Mouse (Mus musculus): ENCODE results near the gene Gpr158. TPM values are rescaled to one million over a fixed set of nuclear protein-coding genes. Genes with fewer than 3 reads are reported as not detected.

Gpr158 gene
- polyA plus RNA-seq, 1 experiment from 2014 or later, result not detected

GRCm38 (mm10) chr2:21676839-21677123, 309.4 kb downstream of the Gpr158 start:
- Histone ChIP-seq H3K27me3 (replicated peaks; ENCODE audit: control insufficient read depth, insufficient read depth, low read length) (no peaks in the 10 kb centered on the region), H3K9ac (ENCODE audit: low read depth, low read length) (no peak overlapping the region), H3K4me2 (no peak overlapping the region), H3K4me3 (ENCODE audit: low read depth, low read length) (no peak overlapping the region), H3K27ac (ENCODE audit: low read depth, low read length) (no peak overlapping the region), H3K36me3 (ENCODE audit: control insufficient read depth, insufficient read depth, low read length) (no peaks in the 10 kb centered on the region), H3K9me3 (ENCODE audit: control insufficient read depth, low read length) (no peaks in the 10 kb centered on the region), H3K4me1 (replicated peaks; ENCODE audit: control insufficient read depth, insufficient read depth, low read length) (no peaks in the 10 kb centered on the region)
- ATAC-seq (replicated peaks; ENCODE audit: low FRiP score), result no peak
- WGBS, result 91% methylated on average over 2 of the region's 2 CpGs
- no peak for DNase-seq (ENCODE audit: low spot score)

- Histone ChIP-seq H3K9ac (ENCODE audit: low read depth, low read length) (no peak overlapping the region), H3K4me1 (replicated peaks; ENCODE audit: control insufficient read depth, insufficient read depth, low read length) (no peaks in the 10 kb centered on the region), H3K4me3 (ENCODE audit: low read depth, low read length) (no peak overlapping the region), H3K27ac (ENCODE audit: low read depth, low read length) (no peak overlapping the region), H3K9me3 (ENCODE audit: control insufficient read depth, low read length) (no peaks in the 10 kb centered on the region), H3K36me3 (ENCODE audit: control insufficient read depth, insufficient read depth, low read length) (no peaks in the 10 kb centered on the region), H3K4me2 (no peak overlapping the region), H3K27me3 (replicated peaks; ENCODE audit: control insufficient read depth, insufficient read depth, low read length) (no peaks in the 10 kb centered on the region)
- DNase-seq (ENCODE audit: low spot score) (no peak), ATAC-seq (replicated peaks; ENCODE audit: low FRiP score) (no peak)
- WGBS, result 80% methylated on average over 1 of the region's 1 CpGs
Measured at GRCm38 (mm10) chr2:21680735-21681270, 313.5 kb downstream of the Gpr158 start.

- H3K4me1 ChIP-seq (replicated peaks; ENCODE audit: control insufficient read depth, insufficient read depth, low read length), result no peaks in the 10 kb centered on the region
- ATAC-seq (replicated peaks; ENCODE audit: low FRiP score), result no peak
- no peak overlapping the region for H3K27ac ChIP-seq (ENCODE audit: low read depth, low read length)
- no peaks in the 10 kb centered on the region for H3K9me3 ChIP-seq (ENCODE audit: control insufficient read depth, low read length)
- H3K4me2 ChIP-seq, result no peak overlapping the region
- H3K27me3 ChIP-seq (replicated peaks; ENCODE audit: control insufficient read depth, insufficient read depth, low read length), result no peaks in the 10 kb centered on the region
- H3K36me3 ChIP-seq (ENCODE audit: control insufficient read depth, insufficient read depth, low read length), result no peaks in the 10 kb centered on the region
- no peak overlapping the region for H3K4me3 ChIP-seq (ENCODE audit: low read depth, low read length)
- DNase-seq (ENCODE audit: low spot score), result no peak
- H3K9ac ChIP-seq (ENCODE audit: low read depth, low read length), result no peak overlapping the region
- WGBS, result 74% methylated on average over 3 of the region's 3 CpGs
Measured at GRCm38 (mm10) chr2:21684736-21685135, 317.4 kb downstream of the Gpr158 start.

- whole genome bisulfite sequencing, result 83% methylated on average over 9 of the region's 9 CpGs
- no peak for DNase-seq (ENCODE audit: low spot score)
- H3K4me1 ChIP-seq (replicated peaks; ENCODE audit: control insufficient read depth, insufficient read depth, low read length), result no peaks in the 10 kb centered on the region
- H3K9me3 ChIP-seq (ENCODE audit: control insufficient read depth, low read length), result 0 out of 2 replicates have a peak, but pooled peaks cover 3% of the 10 kb centered on the region
- H3K4me3 ChIP-seq (ENCODE audit: low read depth, low read length), result no peak overlapping the region
- no peak overlapping the region for H3K27ac ChIP-seq (ENCODE audit: low read depth, low read length)
- no peaks in the 10 kb centered on the region for H3K27me3 ChIP-seq (replicated peaks; ENCODE audit: control insufficient read depth, insufficient read depth, low read length)
- no peaks in the 10 kb centered on the region for H3K36me3 ChIP-seq (ENCODE audit: control insufficient read depth, insufficient read depth, low read length)
- ATAC-seq (replicated peaks; ENCODE audit: low FRiP score), result no peak
- H3K4me2 ChIP-seq, result no peak overlapping the region
- no peak overlapping the region for H3K9ac ChIP-seq (ENCODE audit: low read depth, low read length)
Measured at GRCm38 (mm10) chr2:21693128-21693527, 325.8 kb downstream of the Gpr158 start.

GRCm38 (mm10) chr2:21693807-21694594, 326.7 kb downstream of the Gpr158 start:
- Histone ChIP-seq H3K4me2 (no peak overlapping the region), H3K9me3 (ENCODE audit: control insufficient read depth, low read length) (0 out of 2 replicates have a peak, but pooled peaks cover 3% of the 10 kb centered on the region), H3K4me1 (replicated peaks; ENCODE audit: control insufficient read depth, insufficient read depth, low read length) (no peaks in the 10 kb centered on the region), H3K27me3 (replicated peaks; ENCODE audit: control insufficient read depth, insufficient read depth, low read length) (no peaks in the 10 kb centered on the region), H3K4me3 (ENCODE audit: low read depth, low read length) (no peak overlapping the region), H3K9ac (ENCODE audit: low read depth, low read length) (no peak overlapping the region), H3K36me3 (ENCODE audit: control insufficient read depth, insufficient read depth, low read length) (no peaks in the 10 kb centered on the region), H3K27ac (ENCODE audit: low read depth, low read length) (no peak overlapping the region)
- ATAC-seq (replicated peaks; ENCODE audit: low FRiP score), result no peak
- DNase-seq (ENCODE audit: low spot score), result no peak
- 61% methylated on average over 5 of the region's 5 CpGs for WGBS

GRCm38 (mm10) chr2:21728075-21728474, 360.7 kb downstream of the Gpr158 start:
- Histone ChIP-seq H3K9me3 (ENCODE audit: control insufficient read depth, low read length) (no peaks in the 10 kb centered on the region), H3K9ac (ENCODE audit: low read depth, low read length) (no peak overlapping the region), H3K27ac (ENCODE audit: low read depth, low read length) (no peak overlapping the region), H3K4me3 (ENCODE audit: low read depth, low read length) (no peak overlapping the region), H3K27me3 (replicated peaks; ENCODE audit: control insufficient read depth, insufficient read depth, low read length) (no peaks in the 10 kb centered on the region), H3K4me2 (no peak overlapping the region), H3K4me1 (replicated peaks; ENCODE audit: control insufficient read depth, insufficient read depth, low read length) (no peaks in the 10 kb centered on the region), H3K36me3 (ENCODE audit: control insufficient read depth, insufficient read depth, low read length) (no peaks in the 10 kb centered on the region)
- DNase-seq (ENCODE audit: low spot score) (no peak), ATAC-seq (replicated peaks; ENCODE audit: low FRiP score) (no peak)
- WGBS, result 83% methylated on average over 4 of the region's 4 CpGs

- WGBS, result 80% methylated on average over 2 of the region's 2 CpGs
- H3K4me1 ChIP-seq (replicated peaks; ENCODE audit: control insufficient read depth, insufficient read depth, low read length), result no peaks in the 10 kb centered on the region
Measured at GRCm38 (mm10) chr2:21783721-21784120, 416.4 kb downstream of the Gpr158 start.

GRCm38 (mm10) chr2:21793156-21793555, 425.8 kb downstream of the Gpr158 start:
- no peaks in the 10 kb centered on the region for H3K4me1 ChIP-seq (replicated peaks; ENCODE audit: control insufficient read depth, insufficient read depth, low read length)
- no peaks in the 10 kb centered on the region for H3K9me3 ChIP-seq (ENCODE audit: control insufficient read depth, low read length)
- no peak overlapping the region for H3K27ac ChIP-seq (ENCODE audit: low read depth, low read length)
- DNase-seq (ENCODE audit: low spot score), result no peak
- no peak for ATAC-seq (replicated peaks; ENCODE audit: low FRiP score)
- H3K4me3 ChIP-seq (ENCODE audit: low read depth, low read length), result no peak overlapping the region
- no peak overlapping the region for H3K4me2 ChIP-seq
- no peak overlapping the region for H3K9ac ChIP-seq (ENCODE audit: low read depth, low read length)
- no peaks in the 10 kb centered on the region for H3K36me3 ChIP-seq (ENCODE audit: control insufficient read depth, insufficient read depth, low read length)
- no peaks in the 10 kb centered on the region for H3K27me3 ChIP-seq (replicated peaks; ENCODE audit: control insufficient read depth, insufficient read depth, low read length)
- 71% methylated on average over 2 of the region's 2 CpGs for WGBS

More at GRCm38 (mm10) chr2:21783721-21784120, 416.4 kb downstream of the Gpr158 start:
- Histone ChIP-seq H3K9me3 (ENCODE audit: control insufficient read depth, low read length) (no peaks in the 10 kb centered on the region), H3K9ac (ENCODE audit: low read depth, low read length) (no peak overlapping the region), H3K27me3 (replicated peaks; ENCODE audit: control insufficient read depth, insufficient read depth, low read length) (no peaks in the 10 kb centered on the region), H3K4me3 (ENCODE audit: low read depth, low read length) (no peak overlapping the region), H3K4me2 (no peak overlapping the region), H3K36me3 (ENCODE audit: control insufficient read depth, insufficient read depth, low read length) (no peaks in the 10 kb centered on the region), H3K27ac (ENCODE audit: low read depth, low read length) (no peak overlapping the region)
- ATAC-seq (replicated peaks; ENCODE audit: low FRiP score), result no peak
- no peak for DNase-seq (ENCODE audit: low spot score)

- H3K36me3 ChIP-seq (ENCODE audit: control insufficient read depth, insufficient read depth, low read length), result no peaks in the 10 kb centered on the region
- no peak overlapping the region for H3K4me3 ChIP-seq (ENCODE audit: low read depth, low read length)
- no peak overlapping the region for H3K27ac ChIP-seq (ENCODE audit: low read depth, low read length)
- no peaks in the 10 kb centered on the region for H3K27me3 ChIP-seq (replicated peaks; ENCODE audit: control insufficient read depth, insufficient read depth, low read length)
- WGBS, result 80% methylated on average over 3 of the region's 3 CpGs
- no peaks in the 10 kb centered on the region for H3K9me3 ChIP-seq (ENCODE audit: control insufficient read depth, low read length)
- no peak overlapping the region for H3K4me2 ChIP-seq
- H3K4me1 ChIP-seq (replicated peaks; ENCODE audit: control insufficient read depth, insufficient read depth, low read length), result no peaks in the 10 kb centered on the region
- DNase-seq (ENCODE audit: low spot score), result no peak
- ATAC-seq (replicated peaks; ENCODE audit: low FRiP score), result no peak
- H3K9ac ChIP-seq (ENCODE audit: low read depth, low read length), result no peak overlapping the region
Measured at GRCm38 (mm10) chr2:21799616-21800015, 432.3 kb downstream of the Gpr158 start.
